Comparison of ENCODE assay signal across 9 mouse cellular contexts in the genomic region with DNA sequence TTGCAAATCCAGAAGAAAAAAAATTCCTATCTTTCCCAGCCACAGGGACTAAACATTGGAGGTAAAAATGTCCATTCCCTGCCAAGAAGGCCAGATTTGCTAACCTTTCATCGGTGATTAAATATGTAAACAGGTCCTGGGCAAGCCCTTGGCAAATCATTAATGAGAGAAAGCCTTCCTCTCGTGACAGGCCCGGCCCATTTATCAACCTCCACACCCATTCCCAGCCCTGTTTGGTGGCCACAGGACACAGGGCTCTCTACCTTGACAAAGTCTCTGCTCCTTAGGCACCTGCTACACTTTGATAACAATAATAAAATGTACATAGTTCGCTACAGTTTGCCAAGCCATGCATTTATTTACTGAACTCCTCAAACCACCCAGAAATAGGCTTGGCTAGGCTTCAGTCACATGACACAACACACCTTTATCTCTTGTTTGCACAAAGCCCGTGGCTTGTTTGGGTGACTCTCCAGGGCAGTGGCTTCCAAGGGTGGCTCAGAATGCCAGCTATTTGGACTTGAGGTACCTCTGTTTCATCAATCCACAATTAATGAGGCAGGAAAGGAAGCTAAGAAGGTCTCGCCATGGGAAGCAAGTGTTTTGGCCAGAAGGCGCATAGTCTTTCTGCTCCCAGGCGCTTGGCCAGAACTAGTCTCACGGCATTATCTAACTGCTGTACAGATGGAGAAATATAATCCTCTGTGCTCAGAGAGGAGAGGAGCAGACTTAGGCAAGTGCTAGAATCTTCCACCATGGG. TPM values are rescaled to one million over a fixed set of nuclear protein-coding genes. Genes with fewer than 3 reads are reported as not detected.
A peak's percentile ranks its signal among the peaks of the same experiment; 100 is the strongest.
DNase-seq lines count a peak whose midpoint lies in the region; TF ChIP-seq lines count a peak whose summit lies in the region.
"Had no signal": no experiment of that assay in that cellular context is flagged by ENCODE, and none has a peak within 500 bp of the region (broad histone marks: within the 10 kb centered on the region; RNA-seq: fewer than 3 reads in every experiment).

No protein-coding gene starts in this region.

- WGBS in kidney, adult 2 months: 36% methylated on average over 9 of the region's 9 CpGs
- WGBS in limb, embryonic 10.5 days: 87% methylated on average over 9 of the region's 9 CpGs

- no peak for TF ChIP-seq POLR2A in kidney, adult 2 months (IDR thresholded peaks at IDR 0.05; ENCODE audit: low read depth, low read length)

- no peaks in the 10 kb centered on the region for H3K36me3 ChIP-seq in kidney, adult 2 months (ENCODE audit: control insufficient read depth, insufficient read depth, low read length)
- H3K36me3 ChIP-seq in limb, embryonic 10.5 days: no peaks in the 10 kb centered on the region
- H3K36me3 ChIP-seq: embryonic facial prominence, embryonic 12.5 days had no signal

- no peaks in the 10 kb centered on the region for H3K27me3 ChIP-seq in kidney, adult 2 months (replicated peaks; ENCODE audit: control insufficient read depth, insufficient read depth, low read length)
- peaks cover 13% of the 10 kb centered on the region for H3K27me3 ChIP-seq in limb, embryonic 10.5 days (ENCODE audit: low read depth, poor library complexity, severe bottlenecking)
- H3K27me3 ChIP-seq: embryonic facial prominence, embryonic 12.5 days had no signal

- peak; percentile 58 for DNase-seq in NIH3T3 (ENCODE audit: low read depth)
- peak; percentile 75 for DNase-seq in cerebellum, adult 11 months
- peak; percentile 93 for DNase-seq in kidney, adult 2 months
- peak; percentile 75 to 83 for DNase-seq in lung, adult 18-20 months
- DNase-seq in frontal cortex, postnatal 25 days (ENCODE audit: low spot score in 2 of 2): no peak
- no peak for DNase-seq in limb, embryonic 10.5 days (ENCODE audit: low spot score)
- no peak for DNase-seq in layer of hippocampus, postnatal 25 days (ENCODE audit: extremely low spot score in 1 of 2, low spot score in 1 of 2)
- DNase-seq: heart, postnatal 10 days had no signal

- peak overlapping the region; percentile 15 for H3K27ac ChIP-seq in kidney, adult 2 months (ENCODE audit: insufficient read depth, low read depth, low read length)
- H3K27ac ChIP-seq in limb, embryonic 10.5 days: no peak overlapping the region
- H3K27ac ChIP-seq: embryonic facial prominence, embryonic 12.5 days had no signal

- peaks cover 14% of the 10 kb centered on the region for H3K4me1 ChIP-seq in kidney, adult 2 months (ENCODE audit: control insufficient read depth, insufficient read depth, low read length)
- peaks cover 12% of the 10 kb centered on the region for H3K4me1 ChIP-seq in limb, embryonic 10.5 days
- H3K4me1 ChIP-seq: embryonic facial prominence, embryonic 12.5 days had no signal

- TF ChIP-seq CTCF in kidney, adult 2 months (conservative IDR thresholded peaks at IDR 0.05; ENCODE audit: insufficient read depth, insufficient read length, low read depth, low read length): no peak

- H3K9me3 ChIP-seq in limb, embryonic 10.5 days (replicated peaks): no peaks in the 10 kb centered on the region
- H3K9me3 ChIP-seq: embryonic facial prominence, embryonic 12.5 days had no signal

- no peak overlapping the region for H3K4me3 ChIP-seq in kidney, adult 2 months (ENCODE audit: insufficient read depth, low read depth, low read length)
- H3K4me3 ChIP-seq in limb, embryonic 10.5 days: no peak overlapping the region
- H3K4me3 ChIP-seq: embryonic facial prominence, embryonic 12.5 days had no signal

RNA-seq across cellular contexts. Expression of a gene that starts 21.3 kb away (rescaled TPM):
- polyA plus RNA-seq in kidney, adult 2 months (2012; rRNA removed): 2.7 and 3.8 TPM in 2 replicates
- 1.2 and 2.1 TPM in 2 replicates for polyA plus RNA-seq in limb, embryonic 10.5 days (2016; fragmentation: Nextera tagmentation; extraction: Ambion mirVana)
- total RNA-seq in layer of hippocampus, postnatal 25 days (2021): 100 to 1,000 TPM; 454 to 464 TPM

Comparison
In these comparisons a context has a peak if more than half of its experiments do, and no peak if none do; other contexts are left out.
1. DNase-seq: peak in NIH3T3 (single experiment), cerebellum, adult 11 months (single experiment), kidney, adult 2 months (single experiment) and lung, adult 18-20 months (2 of 2); none in frontal cortex, postnatal 25 days (0 of 2), limb, embryonic 10.5 days (single experiment) and layer of hippocampus, postnatal 25 days (0 of 2).